Mouse (Mus musculus) neural tube, embryonic 14.5 days (tissue): ENCODE results near the gene Myo6. TPM values are rescaled to one million over a fixed set of nuclear protein-coding genes. Genes with fewer than 3 reads are reported as not detected.

Experiments used
- ATAC-seq: fragments of 200-750 bp; cut with Nextera tagmentation; 2 replicates; pipeline ENCODE4 v1.8.0; 2017; ENCODE audit warnings: low read depth, mild to moderate bottlenecking, moderate TSS enrichment, moderate library complexity
- H3K27ac ChIP-seq: fragments of 300-500 bp; sonication (generic); 2 replicates; pipeline ENCODE4 v1.5.1; 2014; ENCODE audit warnings: low read depth, mild to moderate bottlenecking, control low read depth, low read length, moderate library complexity, mixed read lengths
- H3K27me3 ChIP-seq: fragments of 300-500 bp; sonication (generic); 2 replicates; pipeline ENCODE4 v1.6.1; 2014; ENCODE audit warnings: low read length; ENCODE audit not compliant: control insufficient read depth, insufficient read depth
- H3K36me3 ChIP-seq: fragments of 300-500 bp; sonication (generic); 2 replicates; pipeline ENCODE4 v1.6.1; 2014; ENCODE audit warnings: low read length, mixed read lengths; ENCODE audit not compliant: control insufficient read depth, insufficient read depth
- H3K4me1 ChIP-seq: fragments of 300-500 bp; sonication (generic); 2 replicates; pipeline ENCODE4 v1.6.1; 2014; ENCODE audit warnings: low read length; ENCODE audit not compliant: control insufficient read depth, insufficient read depth
- H3K4me2 ChIP-seq: fragments of 300-500 bp; sonication (generic); 2 replicates; pipeline ENCODE4 v1.6.1; 2014; ENCODE audit warnings: mild to moderate bottlenecking, low read depth, low read length, control low read depth
- H3K4me3 ChIP-seq: fragments of 300-500 bp; sonication (generic); 2 replicates; pipeline ENCODE4 v1.5.1; 2014; ENCODE audit warnings: low read depth, low read length, control low read depth, mixed read lengths
- H3K9ac ChIP-seq: fragments of 300-500 bp; sonication (generic); replicated peaks from 2 replicates; pipeline ENCODE4 v1.6.1; 2014; ENCODE audit warnings: low read depth, mild to moderate bottlenecking, control low read depth, low read length, mixed read lengths
- H3K9me3 ChIP-seq: fragments of 300-500 bp; sonication (generic); 2 replicates; pipeline ENCODE4 v1.6.1; 2016; ENCODE audit warnings: low read length; ENCODE audit not compliant: control insufficient read depth
- WGBS: fragments of 180-500 bp; shearing (Covaris S2); extraction: QIAGEN DNeasy Blood & Tissue Kit; methylation state at CpG from one replicate; pipeline ENCODE4 v1.1.7; 2014; 5-methylcytosine and 5-hydroxymethylcytosine counted together
- polyA plus RNA-seq: library from polyadenylated mRNA; unstranded; fragments of >200 nt; fragmentation: Nextera tagmentation; extraction: Ambion mirVana; gene quantifications from 2 replicates; pipeline ENCODE4 v1.2.1, GENCODE M21; 2014

Myo6 gene
- polyA plus RNA-seq, 1 experiment from 2014 or later = 26.0 TPM

GRCm38 (mm10) chr9:80266507-80266906, 101.7 kb downstream of the Myo6 start:
- H3K27ac ChIP-seq = no peak overlapping the region
- 91% methylated on average over 7 of the region's 7 CpGs for WGBS
- H3K9me3 ChIP-seq = no peaks in the 10 kb centered on the region
- no peak overlapping the region for H3K4me3 ChIP-seq
- no peaks in the 10 kb centered on the region for H3K36me3 ChIP-seq
- H3K4me1 ChIP-seq = no peaks in the 10 kb centered on the region
- H3K27me3 ChIP-seq = no peaks in the 10 kb centered on the region
- no peak overlapping the region for H3K4me2 ChIP-seq
- no peak overlapping the region for H3K9ac ChIP-seq
- no peak for ATAC-seq

- Histone ChIP-seq H3K27ac (no peak overlapping the region), H3K9ac (no peak overlapping the region), H3K9me3 (no peaks in the 10 kb centered on the region), H3K4me3 (no peak overlapping the region), H3K36me3 (no peaks in the 10 kb centered on the region), H3K4me1 (no peaks in the 10 kb centered on the region), H3K27me3 (no peaks in the 10 kb centered on the region), H3K4me2 (no peak overlapping the region)
- 71% methylated on average over 8 of the region's 8 CpGs for WGBS
- ATAC-seq = no peak
Observed at GRCm38 (mm10) chr9:80269596-80269995, 104.8 kb downstream of the Myo6 start.

GRCm38 (mm10) chr9:80272951-80273350, 108.1 kb downstream of the Myo6 start:
- Histone ChIP-seq H3K9ac (no peak overlapping the region), H3K36me3 (no peaks in the 10 kb centered on the region), H3K27ac (no peak overlapping the region), H3K4me2 (no peak overlapping the region), H3K9me3 (no peaks in the 10 kb centered on the region), H3K4me1 (no peaks in the 10 kb centered on the region), H3K4me3 (no peak overlapping the region), H3K27me3 (no peaks in the 10 kb centered on the region)
- 54% methylated on average over 1 of the region's 1 CpGs for WGBS
- ATAC-seq = no peak

- ATAC-seq = no peak
Observed at GRCm38 (mm10) chr9:80275053-80275771, 110.4 kb downstream of the Myo6 start.

GRCm38 (mm10) chr9:80275772-80276134, 110.9 kb downstream of the Myo6 start:
- ATAC-seq = no peak
- H3K27ac ChIP-seq = no peak overlapping the region
- H3K4me1 ChIP-seq = no peaks in the 10 kb centered on the region
- no peaks in the 10 kb centered on the region for H3K36me3 ChIP-seq
- no peak overlapping the region for H3K4me3 ChIP-seq
- H3K9ac ChIP-seq = no peak overlapping the region
- no peaks in the 10 kb centered on the region for H3K9me3 ChIP-seq
- no peaks in the 10 kb centered on the region for H3K27me3 ChIP-seq
- 93% methylated on average over 1 of the region's 1 CpGs for WGBS
- H3K4me2 ChIP-seq = no peak overlapping the region

More at GRCm38 (mm10) chr9:80275053-80275771, 110.4 kb downstream of the Myo6 start:
- H3K27me3 ChIP-seq = no peaks in the 10 kb centered on the region
- H3K9ac ChIP-seq = no peak overlapping the region
- WGBS = 91% methylated on average over 8 of the region's 8 CpGs
- H3K4me2 ChIP-seq = no peak overlapping the region
- H3K4me1 ChIP-seq = no peaks in the 10 kb centered on the region
- no peak overlapping the region for H3K27ac ChIP-seq
- H3K9me3 ChIP-seq = no peaks in the 10 kb centered on the region
- no peaks in the 10 kb centered on the region for H3K36me3 ChIP-seq
- no peak overlapping the region for H3K4me3 ChIP-seq

GRCm38 (mm10) chr9:80277157-80277556, 112.3 kb downstream of the Myo6 start:
- WGBS = 58% methylated on average over 2 of the region's 2 CpGs
- no peak for ATAC-seq
- Histone ChIP-seq H3K36me3 (no peaks in the 10 kb centered on the region), H3K4me3 (no peak overlapping the region), H3K4me1 (no peaks in the 10 kb centered on the region), H3K9ac (no peak overlapping the region), H3K9me3 (no peaks in the 10 kb centered on the region), H3K4me2 (no peak overlapping the region), H3K27ac (no peak overlapping the region), H3K27me3 (no peaks in the 10 kb centered on the region)

GRCm38 (mm10) chr9:80277770-80278169, 112.9 kb downstream of the Myo6 start:
- 84% methylated on average over 6 of the region's 6 CpGs for WGBS

GRCm38 (mm10) chr9:80280724-80281123, 115.9 kb downstream of the Myo6 start:
- Histone ChIP-seq H3K27me3 (no peaks in the 10 kb centered on the region), H3K4me1 (no peaks in the 10 kb centered on the region), H3K36me3 (no peaks in the 10 kb centered on the region), H3K4me2 (no peak overlapping the region), H3K9ac (no peak overlapping the region), H3K27ac (no peak overlapping the region), H3K9me3 (no peaks in the 10 kb centered on the region), H3K4me3 (no peak overlapping the region)
- no peak for ATAC-seq
- WGBS = 95% methylated on average over 1 of the region's 1 CpGs

More at GRCm38 (mm10) chr9:80277770-80278169, 112.9 kb downstream of the Myo6 start:
- no peak overlapping the region for H3K27ac ChIP-seq
- no peaks in the 10 kb centered on the region for H3K9me3 ChIP-seq
- no peak overlapping the region for H3K4me2 ChIP-seq
- H3K4me3 ChIP-seq = no peak overlapping the region
- no peak for ATAC-seq
- no peak overlapping the region for H3K9ac ChIP-seq
- no peaks in the 10 kb centered on the region for H3K27me3 ChIP-seq
- H3K36me3 ChIP-seq = no peaks in the 10 kb centered on the region
- no peaks in the 10 kb centered on the region for H3K4me1 ChIP-seq

GRCm38 (mm10) chr9:80282426-80282825, 117.6 kb downstream of the Myo6 start:
- H3K4me1 ChIP-seq = no peaks in the 10 kb centered on the region
- WGBS = 96% methylated on average over 3 of the region's 3 CpGs
- no peak for ATAC-seq
- H3K27ac ChIP-seq = no peak overlapping the region
- H3K36me3 ChIP-seq = no peaks in the 10 kb centered on the region
- H3K4me2 ChIP-seq = no peak overlapping the region
- H3K27me3 ChIP-seq = no peaks in the 10 kb centered on the region
- H3K9ac ChIP-seq = no peak overlapping the region
- H3K4me3 ChIP-seq = no peak overlapping the region
- H3K9me3 ChIP-seq = no peaks in the 10 kb centered on the region
